Mouse (Mus musculus): ENCODE results near the gene Mtrf1l. TPM values are rescaled to one million over a fixed set of nuclear protein-coding genes. Genes with fewer than 3 reads are reported as not detected.

Gene Mtrf1l
- polyA plus RNA-seq, 1 experiment = 5.6 TPM

DNA sequence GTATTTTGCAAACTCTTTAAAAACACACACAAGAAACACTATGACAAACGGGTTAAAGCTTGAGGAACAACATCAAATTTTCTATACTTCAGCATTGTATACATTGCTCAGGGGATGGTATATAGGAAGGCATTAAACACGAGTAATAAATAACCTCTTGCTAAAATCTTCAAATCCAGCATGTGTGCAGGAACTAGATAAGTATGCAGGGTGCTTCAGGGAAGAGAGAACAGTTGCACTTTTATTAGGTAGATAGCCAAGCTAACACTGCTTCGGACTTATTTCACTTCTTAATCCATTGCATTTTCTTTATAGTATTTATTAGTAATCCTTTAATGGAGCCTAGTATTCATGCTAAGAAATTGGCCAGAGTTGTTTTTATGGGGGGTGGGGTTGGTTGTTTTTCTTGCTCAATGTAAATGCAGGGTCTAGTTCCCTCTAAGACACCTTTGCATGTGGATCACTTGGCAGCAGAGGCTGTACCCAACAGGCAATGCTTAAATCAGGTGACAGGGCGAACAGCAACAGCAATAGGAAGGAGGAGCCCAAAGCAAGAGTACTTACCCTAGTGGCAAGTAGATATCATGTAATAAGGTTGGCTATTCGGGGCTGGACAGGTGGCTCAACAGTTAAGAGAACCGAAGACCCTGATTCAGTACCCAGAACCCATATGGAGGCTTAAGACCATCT lies 2.8 kb upstream of the Mtrf1l start:
- no peak for DNase-seq (ENCODE audit: low read depth)
- TF ChIP-seq POLR2A (IDR thresholded peaks at IDR 0.05; ENCODE audit: borderline replicate concordance, extremely low read depth, insufficient read depth, insufficient read length, poor library complexity, severe bottlenecking) (no peak), CTCF (IDR thresholded peaks at IDR 0.05; ENCODE audit: borderline replicate concordance, extremely low read depth, insufficient read depth, insufficient read length) (no peak)

GRCm38 (mm10) chr10:5824779-5825178 lies 1.1 kb upstream of the Mtrf1l start:
- TF ChIP-seq POLR2A (IDR thresholded peaks at IDR 0.05; ENCODE audit: borderline replicate concordance, extremely low read depth, insufficient read depth, insufficient read length, poor library complexity, severe bottlenecking) (no peak), CTCF (IDR thresholded peaks at IDR 0.05; ENCODE audit: borderline replicate concordance, extremely low read depth, insufficient read depth, insufficient read length) (peak; percentile 30; the same call in 1 of the 2 replicates)
- DNase-seq (ENCODE audit: low read depth) = peak; percentile 76

- DNase-seq (ENCODE audit: low read depth) = no peak
- no peak for TF ChIP-seq CTCF (IDR thresholded peaks at IDR 0.05; ENCODE audit: borderline replicate concordance, extremely low read depth, insufficient read depth, insufficient read length)
- TF ChIP-seq POLR2A (IDR thresholded peaks at IDR 0.05; ENCODE audit: borderline replicate concordance, extremely low read depth, insufficient read depth, insufficient read length, poor library complexity, severe bottlenecking) = no peak
These were observed 395 bp downstream of the Mtrf1l start for GRCm38 (mm10) chr10:5823291-5823739.

DNA sequence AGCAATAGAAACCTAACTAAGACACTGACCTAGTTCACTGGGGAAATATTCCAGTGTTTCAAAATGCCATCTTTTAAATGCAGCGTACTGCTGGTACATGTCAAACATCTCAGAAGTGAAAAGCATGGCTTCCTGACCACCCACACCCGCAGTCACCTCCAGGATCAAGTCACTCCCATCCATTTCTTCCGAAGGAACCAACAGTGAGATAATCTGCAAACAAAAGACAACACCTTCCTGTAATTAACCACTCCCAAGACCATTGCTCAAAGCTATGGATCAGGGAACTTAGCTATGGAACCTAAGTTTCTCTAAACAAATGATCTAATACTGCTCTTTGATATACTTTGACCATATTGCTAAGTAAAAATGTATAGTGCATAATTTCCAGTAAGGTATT lies 4.9 kb downstream of the Mtrf1l start:
- no peak for DNase-seq (ENCODE audit: low read depth)
- no peak for TF ChIP-seq POLR2A (IDR thresholded peaks at IDR 0.05; ENCODE audit: borderline replicate concordance, extremely low read depth, insufficient read depth, insufficient read length, poor library complexity, severe bottlenecking)
- TF ChIP-seq CTCF (IDR thresholded peaks at IDR 0.05; ENCODE audit: borderline replicate concordance, extremely low read depth, insufficient read depth, insufficient read length) = no peak

DNA sequence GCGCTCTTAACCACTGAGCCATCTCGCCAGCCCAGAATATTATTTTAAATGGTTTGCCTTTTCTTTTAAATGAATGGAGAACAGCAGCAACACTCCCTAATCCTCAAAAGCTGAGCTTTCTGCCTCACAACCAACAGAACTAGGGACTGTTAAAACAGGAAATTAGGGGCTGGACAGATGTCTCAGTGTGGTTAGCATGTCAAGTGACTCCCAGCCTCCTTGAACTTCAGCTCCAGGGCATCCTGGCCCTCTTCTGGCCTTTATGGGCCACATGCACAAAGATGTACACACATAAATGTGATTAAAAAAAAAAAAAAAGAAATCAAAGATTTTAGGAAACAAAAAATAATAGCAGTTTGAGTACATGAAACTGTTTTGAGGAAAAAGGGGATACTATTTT lies 7.7 kb downstream of the Mtrf1l start:
- no peak for DNase-seq (ENCODE audit: low read depth)
- TF ChIP-seq POLR2A (IDR thresholded peaks at IDR 0.05; ENCODE audit: borderline replicate concordance, extremely low read depth, insufficient read depth, insufficient read length, poor library complexity, severe bottlenecking) (no peak), CTCF (IDR thresholded peaks at IDR 0.05; ENCODE audit: borderline replicate concordance, extremely low read depth, insufficient read depth, insufficient read length) (no peak)

- no peak for DNase-seq (ENCODE audit: low read depth)
- TF ChIP-seq POLR2A (IDR thresholded peaks at IDR 0.05; ENCODE audit: borderline replicate concordance, extremely low read depth, insufficient read depth, insufficient read length, poor library complexity, severe bottlenecking) (no peak), CTCF (IDR thresholded peaks at IDR 0.05; ENCODE audit: borderline replicate concordance, extremely low read depth, insufficient read depth, insufficient read length) (no peak)
These were observed 10.0 kb downstream of the Mtrf1l start for GRCm38 (mm10) chr10:5813724-5814123.

GRCm38 (mm10) chr10:5807683-5808082 lies 16.0 kb downstream of the Mtrf1l start:
- no peak for DNase-seq (ENCODE audit: low read depth)

GRCm38 (mm10) chr10:5806996-5807395 lies 16.7 kb downstream of the Mtrf1l start:
- DNase-seq (ENCODE audit: low read depth) = no peak
- TF ChIP-seq POLR2A (IDR thresholded peaks at IDR 0.05; ENCODE audit: borderline replicate concordance, extremely low read depth, insufficient read depth, insufficient read length, poor library complexity, severe bottlenecking) = no peak
- TF ChIP-seq CTCF (IDR thresholded peaks at IDR 0.05; ENCODE audit: borderline replicate concordance, extremely low read depth, insufficient read depth, insufficient read length) = no peak

More at GRCm38 (mm10) chr10:5807683-5808082, 16.0 kb downstream of the Mtrf1l start:
- TF ChIP-seq CTCF (IDR thresholded peaks at IDR 0.05; ENCODE audit: borderline replicate concordance, extremely low read depth, insufficient read depth, insufficient read length) (no peak), POLR2A (IDR thresholded peaks at IDR 0.05; ENCODE audit: borderline replicate concordance, extremely low read depth, insufficient read depth, insufficient read length, poor library complexity, severe bottlenecking) (no peak)

- DNase-seq (ENCODE audit: low read depth) = no peak
- TF ChIP-seq POLR2A (IDR thresholded peaks at IDR 0.05; ENCODE audit: borderline replicate concordance, extremely low read depth, insufficient read depth, insufficient read length, poor library complexity, severe bottlenecking) (no peak), CTCF (IDR thresholded peaks at IDR 0.05; ENCODE audit: borderline replicate concordance, extremely low read depth, insufficient read depth, insufficient read length) (no peak)
These were observed 17.3 kb downstream of the Mtrf1l start for GRCm38 (mm10) chr10:5806416-5806815.

DNA sequence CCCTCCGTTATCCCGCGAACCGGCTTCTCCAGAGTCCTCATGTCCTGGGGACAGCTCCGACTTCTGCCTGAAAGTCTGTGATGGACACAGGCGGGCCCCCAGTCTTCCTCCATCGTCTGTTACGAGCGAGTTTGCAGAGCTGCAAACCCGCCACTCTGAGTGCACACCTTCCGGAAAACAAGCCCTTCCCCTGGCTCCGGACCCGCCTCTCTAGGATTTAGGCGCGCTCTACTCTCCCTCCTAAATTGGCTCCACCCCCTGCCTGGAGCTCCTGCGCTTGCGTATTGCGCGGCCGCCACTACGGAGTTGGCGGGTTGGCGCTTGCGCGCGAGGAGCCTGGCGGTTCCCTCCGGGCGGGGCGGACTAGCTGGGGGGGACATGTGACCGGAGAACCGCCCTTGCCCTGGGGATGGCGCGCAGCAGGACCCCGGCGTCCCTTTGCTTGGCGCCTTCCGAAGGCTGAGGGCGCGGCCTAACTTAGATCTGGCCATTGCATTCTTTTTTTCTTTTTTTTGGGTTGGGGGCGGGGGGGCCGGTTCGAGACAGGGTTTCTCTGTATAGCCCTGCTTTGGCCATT lies 17.9 kb downstream of the Mtrf1l start:
- DNase-seq (ENCODE audit: low read depth) = peak; percentile 99
- TF ChIP-seq CTCF (IDR thresholded peaks at IDR 0.05; ENCODE audit: borderline replicate concordance, extremely low read depth, insufficient read depth, insufficient read length) (no peak), POLR2A (IDR thresholded peaks at IDR 0.05; ENCODE audit: borderline replicate concordance, extremely low read depth, insufficient read depth, insufficient read length, poor library complexity, severe bottlenecking) (peak; percentile 66; the same call in 1 of the 2 replicates)

DNA sequence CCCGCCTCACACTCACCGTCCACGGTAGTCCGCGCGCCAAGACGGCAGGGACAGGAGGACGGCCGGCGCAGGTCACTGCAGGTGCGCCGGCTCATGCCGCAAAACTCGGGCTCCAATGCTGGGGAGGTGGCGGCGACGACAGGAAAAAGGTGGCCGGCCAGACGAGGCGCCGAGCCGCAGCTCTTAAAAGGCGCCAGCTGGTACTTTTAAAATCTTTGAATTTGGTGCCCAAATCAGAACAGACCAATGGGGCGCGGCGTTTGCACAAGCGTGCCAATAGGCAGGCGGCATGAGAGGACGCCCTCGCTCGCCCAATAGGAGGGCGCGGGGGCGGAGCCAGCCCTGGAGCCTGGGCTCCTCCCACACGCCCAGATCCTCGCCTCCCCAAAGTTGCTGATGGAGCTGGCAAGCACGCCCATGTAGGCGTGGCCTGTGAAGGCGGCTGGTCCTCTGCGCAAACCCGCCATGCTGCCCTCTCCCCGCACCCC lies 18.4 kb downstream of the Mtrf1l start, which contains the start of gene Fbxo5:
TSS of gene Fbxo5 (minus strand) at position 358 of the 488 bp plus-strand sequence.
- peak; percentile 100 for DNase-seq (ENCODE audit: low read depth)
- TF ChIP-seq CTCF (IDR thresholded peaks at IDR 0.05; ENCODE audit: borderline replicate concordance, extremely low read depth, insufficient read depth, insufficient read length) (no peak), POLR2A (IDR thresholded peaks at IDR 0.05; ENCODE audit: borderline replicate concordance, extremely low read depth, insufficient read depth, insufficient read length, poor library complexity, severe bottlenecking) (no peak)

Data from brain, embryonic 14.5 days (tissue).